Mouse (Mus musculus) heart, postnatal 0 days (tissue): Measurements from ENCODE around the gene Retreg1.

ENCODE experiments used
- CTCF ChIP-seq: IDR thresholded peaks from 2 replicates; pipeline ENCODE4 v1.5.1; 2016; ENCODE audit warnings: antibody characterized with exemption, control low read depth, low read depth
- EP300 ChIP-seq: IDR thresholded peaks from 2 replicates; pipeline ENCODE4 v1.6.1; 2016; ENCODE audit warnings: antibody characterized with exemption, low read depth

DNA sequence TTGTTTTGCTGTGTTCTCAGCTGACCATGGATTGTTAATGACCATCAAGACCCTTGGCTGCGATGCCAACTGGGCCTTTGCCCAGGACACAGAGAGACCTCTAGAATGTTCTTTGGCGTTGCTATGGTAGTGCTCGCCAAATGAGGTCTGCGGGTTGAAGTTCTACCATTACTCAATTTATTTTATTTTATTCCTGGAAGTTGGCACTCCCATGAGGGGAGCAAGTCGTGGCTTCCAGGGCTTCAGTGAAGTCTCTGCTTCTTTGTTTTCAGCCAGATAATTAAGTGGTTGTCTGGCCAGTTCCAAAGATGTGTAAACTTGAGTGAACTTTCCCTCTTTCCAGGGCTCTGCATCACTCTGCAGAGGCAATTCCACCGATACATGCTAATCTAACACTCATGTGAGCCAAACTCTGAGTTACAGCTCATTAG lies 43.6 kb downstream of the Retreg1 start:
- TF ChIP-seq EP300: no peak
- TF ChIP-seq CTCF: no peak
